Mouse (Mus musculus) brain, embryonic 14.5 days (tissue): ENCODE data around the gene Snx21.

Source experiments
- CTCF ChIP-seq: fragments of 200-500 bp; IDR thresholded peaks from 2 replicates; pipeline ENCODE4 v1.5.1; 2012; ENCODE audit warnings: inconsistent platforms, mild to moderate bottlenecking, moderate library complexity, borderline replicate concordance; ENCODE audit not compliant: insufficient read depth, insufficient read length; ENCODE audit errors: extremely low read depth
- POLR2A ChIP-seq: fragments of 200-500 bp; IDR thresholded peaks from 2 replicates; pipeline ENCODE4 v1.6.1; 2012; ENCODE audit warnings: mild to moderate bottlenecking, inconsistent platforms, borderline replicate concordance; ENCODE audit not compliant: poor library complexity, insufficient read depth, insufficient read length, severe bottlenecking; ENCODE audit errors: extremely low read depth

DNA sequence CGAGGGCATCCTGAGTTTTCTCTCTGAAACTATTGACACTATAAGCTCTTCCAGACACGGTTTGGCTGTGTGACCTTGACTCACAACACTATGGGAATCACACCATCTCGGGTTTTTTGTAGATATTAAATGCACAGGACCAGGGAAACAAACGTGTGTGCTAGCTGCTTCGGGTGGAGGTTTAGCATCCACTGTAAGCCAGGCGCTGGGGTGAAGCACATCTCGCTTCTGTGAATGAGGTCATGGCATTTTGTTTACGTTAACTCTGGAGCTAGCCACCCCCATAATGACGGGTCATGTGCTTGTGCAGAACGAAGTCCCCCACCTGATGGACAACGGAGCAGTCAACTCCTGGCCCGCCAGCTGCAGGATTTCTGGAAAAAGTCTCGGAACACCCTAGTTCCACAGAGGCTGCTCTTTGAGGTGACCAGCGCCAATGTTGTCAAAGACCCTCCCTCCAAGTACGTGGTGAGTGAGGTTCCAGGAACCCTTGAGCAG is 814 bp downstream of the Snx21 start:
- TF ChIP-seq POLR2A (no peak), CTCF (no peak)
